Mouse (Mus musculus) hindbrain, postnatal 0 days (tissue): Measurements from ENCODE around the gene Gm26938. TPM values are rescaled to one million over a fixed set of nuclear protein-coding genes. Genes with fewer than 3 reads are reported as not detected.

Source experiments
- ATAC-seq: fragments of 200-750 bp; cut with Nextera tagmentation; 2 replicates; pipeline ENCODE4 v1.8.0; 2017; ENCODE audit warnings: mild to moderate bottlenecking, moderate TSS enrichment, moderate library complexity
- DNase-seq: peaks from one replicate; pipeline ENCODE4 v3.0.0-alpha.2; 2015; ENCODE audit warnings: low spot score
- H3K27ac ChIP-seq: fragments of 300-500 bp; sonication (generic); 2 replicates; pipeline ENCODE4 v1.5.1; 2014; ENCODE audit warnings: mild to moderate bottlenecking
- H3K27me3 ChIP-seq: fragments of 300-500 bp; sonication (generic); 2 replicates; pipeline ENCODE4 v1.6.1; 2014; ENCODE audit warnings: low read length, mixed read lengths; ENCODE audit not compliant: insufficient read depth
- H3K36me3 ChIP-seq: fragments of 300-500 bp; sonication (generic); 2 replicates; pipeline ENCODE4 v1.6.1; 2014; ENCODE audit warnings: low read length, mixed read lengths; ENCODE audit not compliant: insufficient read depth
- H3K4me1 ChIP-seq: fragments of 300-500 bp; sonication (generic); 2 replicates; pipeline ENCODE4 v1.6.1; 2014; ENCODE audit warnings: antibody characterized with exemption, low read length, mixed read lengths; ENCODE audit not compliant: insufficient read depth
- H3K4me2 ChIP-seq: fragments of 300-500 bp; sonication (generic); 2 replicates; pipeline ENCODE4 v1.6.1; 2014; ENCODE audit warnings: low read depth, mild to moderate bottlenecking, low read length, moderate library complexity, mixed read lengths
- H3K4me3 ChIP-seq: fragments of 300-500 bp; sonication (generic); 2 replicates; pipeline ENCODE4 v1.5.1; 2014; ENCODE audit warnings: low read length
- H3K9ac ChIP-seq: fragments of 300-500 bp; sonication (generic); replicated peaks from 2 replicates; pipeline ENCODE4 v1.6.1; 2014; ENCODE audit warnings: mild to moderate bottlenecking, low read length, moderate library complexity, mixed read lengths
- H3K9me3 ChIP-seq: fragments of 300-500 bp; sonication (generic); 2 replicates; pipeline ENCODE4 v1.6.1; 2016; ENCODE audit warnings: low read length, mixed read lengths
- CTCF ChIP-seq: IDR thresholded peaks from 2 replicates; pipeline ENCODE4 v1.5.1; 2016; ENCODE audit warnings: antibody characterized with exemption, control low read depth, low read depth
- WGBS: fragments of 180-500 bp; shearing (Covaris S2); extraction: QIAGEN DNeasy Blood & Tissue Kit; methylation state at CpG from one replicate; pipeline ENCODE4 v1.1.7; 2014; 5-methylcytosine and 5-hydroxymethylcytosine counted together
- polyA plus RNA-seq: library from polyadenylated mRNA; unstranded; fragments of >200 nt; fragmentation: Nextera tagmentation; extraction: Ambion mirVana; gene quantifications from 2 replicates; pipeline ENCODE4 v1.2.1, GENCODE M21; 2015
- total RNA-seq: library from RNA; depleted of rRNA; stranded (reverse); fragments of >200 nt; gene quantifications from 2 replicates; pipeline ENCODE4 v1.2.3, GENCODE M21; 2014

Gene Gm26938
- total and polyA plus RNA-seq, 2 experiments from 2014 or later, result not detected

GRCm38 (mm10) chr5:139825947-139826346, 260 bp downstream of the Gm26938 start:
- peak overlapping the region; percentile 80; the same call in 1 of the 2 replicates for H3K27ac ChIP-seq
- peak overlapping the region; percentile 73 for H3K4me2 ChIP-seq
- H3K27me3 ChIP-seq, result no peaks in the 10 kb centered on the region
- peak overlapping the region; percentile 88 for H3K4me3 ChIP-seq
- ATAC-seq (no peak), DNase-seq (no peak)
- peak overlapping the region; percentile 93 for H3K9ac ChIP-seq
- no peak for TF ChIP-seq CTCF
- H3K4me1 ChIP-seq, result peaks cover 10% of the 10 kb centered on the region; the same call in 1 of the 2 replicates
- 43% methylated on average over 11 of the region's 11 CpGs for WGBS
- H3K9me3 ChIP-seq, result no peaks in the 10 kb centered on the region
- H3K36me3 ChIP-seq, result peaks cover 25% of the 10 kb centered on the region

GRCm38 (mm10) chr5:139824531-139824930, 1.7 kb downstream of the Gm26938 start:
- WGBS, result 89% methylated on average over 10 of the region's 10 CpGs
- H3K27ac ChIP-seq, result no peak overlapping the region
- peaks cover 25% of the 10 kb centered on the region for H3K36me3 ChIP-seq
- DNase-seq (no peak), ATAC-seq (no peak)
- no peaks in the 10 kb centered on the region for H3K9me3 ChIP-seq
- H3K4me1 ChIP-seq, result peaks cover 10% of the 10 kb centered on the region; the same call in 1 of the 2 replicates
- H3K27me3 ChIP-seq, result no peaks in the 10 kb centered on the region
- H3K9ac ChIP-seq, result no peak overlapping the region
- no peak overlapping the region for H3K4me2 ChIP-seq
- no peak for TF ChIP-seq CTCF
- no peak overlapping the region for H3K4me3 ChIP-seq

DNA sequence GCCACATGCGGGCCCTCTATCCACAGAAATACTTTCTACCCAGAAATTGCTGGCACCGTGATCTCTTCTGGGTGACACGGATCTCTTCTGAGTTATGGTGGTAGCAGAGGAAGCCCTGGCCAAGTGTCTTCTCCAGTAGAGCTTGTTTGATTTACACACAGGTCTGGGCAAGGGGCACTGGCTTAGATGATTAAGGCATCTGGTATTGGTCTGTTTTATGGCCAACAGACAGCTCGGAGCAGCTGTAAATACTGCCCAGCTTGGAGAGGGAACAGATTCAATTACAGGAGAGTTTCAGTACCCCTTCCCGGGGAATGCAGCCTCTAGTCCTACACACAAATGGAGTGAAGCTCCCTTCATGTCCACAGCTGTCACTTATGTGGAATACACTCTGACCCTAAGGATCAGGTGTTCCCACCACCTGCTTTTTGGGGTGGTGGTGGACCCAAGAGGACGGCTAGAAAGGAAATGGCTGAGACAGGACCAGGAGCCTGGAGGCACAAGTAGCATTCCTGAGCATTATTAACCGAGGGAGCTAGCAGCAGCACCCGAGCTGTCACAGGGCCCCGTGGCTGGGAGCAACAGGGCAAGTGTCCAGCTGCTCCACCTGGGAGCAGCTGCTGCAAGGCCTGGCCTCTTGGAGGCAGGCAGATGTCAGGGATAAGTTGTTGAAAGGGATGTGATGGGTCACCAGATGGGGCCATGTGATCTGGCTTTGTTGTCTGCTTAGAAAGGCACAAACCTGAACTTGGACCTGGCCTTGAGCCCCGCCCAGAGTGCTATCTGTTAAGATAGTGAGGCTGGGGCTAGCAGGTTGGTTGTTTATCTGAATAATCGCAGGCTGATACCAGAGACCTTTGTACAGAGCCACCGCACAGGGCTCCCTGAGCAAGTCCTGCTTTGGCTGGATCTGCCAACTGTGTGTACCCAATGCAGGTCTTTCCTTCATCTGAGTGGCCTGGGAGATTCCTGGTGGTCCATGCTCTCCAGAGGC, 4.4 kb downstream of the Gm26938 start:
- no peak for DNase-seq
- ATAC-seq, result no peak
- Histone ChIP-seq H3K27ac (no peak overlapping the region), H3K36me3 (peaks cover 25% of the 10 kb centered on the region), H3K4me2 (no peak overlapping the region), H3K9me3 (no peaks in the 10 kb centered on the region), H3K4me3 (no peak overlapping the region), H3K4me1 (peaks cover 10% of the 10 kb centered on the region; the same call in 1 of the 2 replicates), H3K27me3 (no peaks in the 10 kb centered on the region), H3K9ac (no peak overlapping the region)
- 80% methylated on average over 12 of the region's 12 CpGs for WGBS
- TF ChIP-seq CTCF, result no peak

DNA sequence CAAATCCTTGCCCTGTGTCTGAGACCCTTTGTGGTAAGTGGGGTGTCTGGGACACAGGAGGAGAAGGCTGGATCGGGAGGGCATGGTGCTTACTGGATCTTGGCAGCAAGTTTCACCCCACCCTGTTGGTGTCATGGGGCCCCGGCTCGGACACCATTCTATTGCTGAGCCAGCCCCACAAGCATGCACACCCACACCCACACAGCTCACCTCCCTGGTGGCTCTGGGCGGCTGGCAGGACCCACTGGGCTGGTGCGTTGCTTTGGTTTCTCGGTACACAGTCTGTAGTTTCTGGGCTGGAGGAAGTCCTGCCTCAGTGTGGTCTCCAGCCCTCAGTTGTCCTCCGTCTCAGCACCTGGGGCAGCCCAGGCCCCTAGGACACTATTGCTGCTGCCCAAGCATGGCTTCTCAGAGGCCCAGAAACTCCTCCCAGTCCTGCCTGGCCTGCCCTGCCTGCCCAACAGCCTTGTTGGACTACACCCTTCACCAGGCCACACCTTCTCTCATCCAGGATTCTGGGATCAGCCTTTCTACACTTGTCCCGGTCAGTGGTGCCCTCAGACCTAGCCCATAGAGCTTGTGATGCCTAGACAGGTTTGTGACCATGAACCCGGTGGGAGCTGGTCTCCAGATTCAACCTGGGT, 6.5 kb downstream of the Gm26938 start, which contains the start of gene Tmem184a:
Gene Tmem184a (minus strand): TSS at position 380 of the 644 bp plus-strand sequence.
- H3K36me3 ChIP-seq, result peaks cover 25% of the 10 kb centered on the region
- H3K4me2 ChIP-seq, result no peak within 1 kb of the TSS
- TF ChIP-seq CTCF, result no peak
- DNase-seq, result no peak
- H3K27me3 ChIP-seq, result no peaks in the 10 kb centered on the region
- H3K9ac ChIP-seq, result no peak within 1 kb of the TSS
- no peak within 1 kb of the TSS for H3K4me3 ChIP-seq
- H3K4me1 ChIP-seq, result no peaks in the 10 kb centered on the region
- 0 out of 2 replicates have a peak, but pooled peaks have one; percentile 27 for ATAC-seq
- 84% methylated on average over 9 of the region's 9 CpGs for WGBS
- H3K9me3 ChIP-seq, result no peaks in the 10 kb centered on the region
- H3K27ac ChIP-seq, result no peak within 1 kb of the TSS

DNA sequence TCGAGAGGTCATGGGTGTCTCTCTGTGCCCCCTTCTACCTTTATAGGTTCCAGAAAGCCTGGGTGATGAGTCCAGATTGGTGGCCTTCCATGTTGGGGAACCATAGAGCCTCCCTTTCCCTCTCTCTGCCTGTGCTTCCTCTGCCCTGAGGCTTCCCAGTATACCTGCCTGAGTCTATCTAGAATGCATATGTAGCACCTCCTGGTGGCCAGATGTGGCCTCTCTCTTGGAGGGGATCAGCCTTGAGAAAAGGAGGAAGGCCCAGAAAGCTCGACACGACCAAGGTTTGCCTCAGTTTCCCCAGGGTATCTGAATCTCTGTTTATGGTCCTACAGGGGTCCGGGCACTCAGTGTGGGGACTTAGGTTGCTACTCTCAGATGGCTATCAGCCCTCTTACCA, 7.4 kb downstream of the Gm26938 start:
- TF ChIP-seq CTCF, result peak; percentile 68
- 51% methylated on average over 4 of the region's 4 CpGs for WGBS
- peak; percentile 59 for DNase-seq
- Histone ChIP-seq H3K9ac (no peak overlapping the region), H3K4me1 (no peaks in the 10 kb centered on the region), H3K36me3 (peaks cover 24% of the 10 kb centered on the region), H3K9me3 (no peaks in the 10 kb centered on the region), H3K27ac (no peak overlapping the region), H3K4me3 (no peak overlapping the region), H3K4me2 (no peak overlapping the region), H3K27me3 (no peaks in the 10 kb centered on the region)
- ATAC-seq, result peak; percentile 43; the same call in 1 of the 2 replicates

GRCm38 (mm10) chr5:139818056-139818455, 8.2 kb downstream of the Gm26938 start:
- H3K27ac ChIP-seq, result no peak overlapping the region
- no peak for TF ChIP-seq CTCF
- ATAC-seq, result no peak

More at GRCm38 (mm10) chr5:139818056-139818455, 8.2 kb downstream of the Gm26938 start:
- DNase-seq, result no peak
- no peak overlapping the region for H3K4me3 ChIP-seq
- 91% methylated on average over 3 of the region's 3 CpGs for WGBS
- no peaks in the 10 kb centered on the region for H3K4me1 ChIP-seq
- H3K36me3 ChIP-seq, result peaks cover 17% of the 10 kb centered on the region
- no peaks in the 10 kb centered on the region for H3K9me3 ChIP-seq
- H3K27me3 ChIP-seq, result no peaks in the 10 kb centered on the region; the same call in 1 of the 2 replicates
- no peak overlapping the region for H3K9ac ChIP-seq
- H3K4me2 ChIP-seq, result no peak overlapping the region
